Mouse (Mus musculus) gastrocnemius, postnatal 25 days (tissue): ENCODE results near the gene Ctdspl. TPM values are rescaled to one million over a fixed set of nuclear protein-coding genes. Genes with fewer than 3 reads are reported as not detected.

ENCODE experiments used
- microRNA-seq, 2 experiments: library from miRNA; unstranded; fragments of <30 nt; microRNA quantifications; one replicate each; pipeline ENCODE4 v1.2.0; 2021; ENCODE audit warnings: borderline replicate concordance in 2 of 2
- total RNA-seq, 2 experiments: library from RNA; stranded (reverse); gene quantifications; 1 replicate in 1 of 2; 2 replicates in 1 of 2; pipeline ENCODE4 v1.2.3; 2021

Gene Ctdspl
- total RNA-seq, 2 experiments from 2014 or later: 5.5 to 8.6 TPM

Small RNA genes lying within 50 kb of the gene (microRNA-seq; reads per million reads assigned to microRNA genes)
- gene Mir26a-1: 4.5 to 134 reads per million in 2 experiments

Other genes starting within 250 kb of the Ctdspl start
- gene Vill, start 126.3 kb downstream of the Ctdspl start, total RNA-seq: under 1 TPM; 0.23 to 0.27 TPM
- gene Plcd1, start 167.0 kb downstream of the Ctdspl start, total RNA-seq: 1 to 10 TPM; 8.5 to 8.6 TPM
- under 1 TPM in 1 of 2 experiments, not detected in 1; 0.05 TPM for gene Dlec1, start 176.0 kb downstream of the Ctdspl start, total RNA-seq
- 1 to 10 TPM in 1 of 2 experiments, under 1 TPM in 1; 0.49 to 2.6 TPM for gene Acaa1b, start 230.6 kb downstream of the Ctdspl start, total RNA-seq
- gene Gm47289, start 232.7 kb downstream of the Ctdspl start, total RNA-seq: not detected